Comparison of ENCODE assay signal across 8 mouse cellular contexts in the genomic region with DNA sequence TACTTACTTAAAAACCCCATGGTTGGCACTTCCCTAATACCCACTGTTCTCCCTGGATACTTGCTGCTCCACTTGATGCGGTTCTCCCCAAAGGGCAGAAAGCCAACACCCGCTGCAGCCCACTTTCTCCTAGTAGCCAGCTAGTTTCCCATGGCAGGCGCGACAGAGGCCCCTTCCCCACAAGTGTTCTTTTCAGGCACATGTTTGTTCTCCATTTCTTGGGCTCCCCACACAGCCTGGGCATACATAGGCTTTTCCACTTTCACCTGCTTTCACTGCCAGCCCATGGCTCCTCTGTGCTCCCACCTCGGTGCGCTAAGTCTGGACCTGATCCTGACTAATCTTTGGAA. TPM values are rescaled to one million over a fixed set of nuclear protein-coding genes. Genes with fewer than 3 reads are reported as not detected.
DNase-seq lines count a peak whose midpoint lies in the region; ATAC-seq and TF ChIP-seq lines count a peak whose summit lies in the region.

No protein-coding gene starts in this region.

- H3K4me2 ChIP-seq in hindbrain, postnatal 0 days (ENCODE audit: low read depth, low read length): peak overlapping the region; percentile 70
- H3K4me2 ChIP-seq in neural tube, embryonic 12.5 days (replicated peaks): peak overlapping the region; percentile 89

- peak overlapping the region; percentile 84 for H3K9ac ChIP-seq in hindbrain, postnatal 0 days (replicated peaks; ENCODE audit: low read length)
- peak overlapping the region; percentile 74; the same call in 1 of the 2 replicates for H3K9ac ChIP-seq in neural tube, embryonic 12.5 days

- no peaks in the 10 kb centered on the region for H3K36me3 ChIP-seq in forebrain, embryonic 10.5 days (replicated peaks)
- H3K36me3 ChIP-seq in hindbrain, postnatal 0 days (ENCODE audit: insufficient read depth, low read length): no peaks in the 10 kb centered on the region
- no peaks in the 10 kb centered on the region for H3K36me3 ChIP-seq in neural tube, embryonic 12.5 days

- intact Hi-C loops in left cerebral cortex, adult 2 months (cut with DNase I): loop anchor here (5.0 kb wide), 1 partner anchor 189 kb away; no protein-coding TSS in a partner anchor
- intact Hi-C loops in left cerebral cortex, postnatal 36 days (cut with DNase I): no loop called here

- no peaks in the 10 kb centered on the region for H3K9me3 ChIP-seq in forebrain, embryonic 10.5 days
- no peaks in the 10 kb centered on the region for H3K9me3 ChIP-seq in hindbrain, postnatal 0 days (ENCODE audit: low read length)
- no peaks in the 10 kb centered on the region for H3K9me3 ChIP-seq in neural tube, embryonic 12.5 days

- peak; percentile 24; the same call in 1 of the 2 replicates for ATAC-seq in hindbrain, postnatal 0 days
- ATAC-seq in neural tube, embryonic 12.5 days (ENCODE audit: low FRiP score, low read depth): peak; percentile 8; the same call in 1 of the 2 replicates

- peak overlapping the region; percentile 92 for H3K4me3 ChIP-seq in left cerebral cortex, adult 2 months
- H3K4me3 ChIP-seq in forebrain, embryonic 10.5 days: peak overlapping the region; percentile 79
- H3K4me3 ChIP-seq in hindbrain, postnatal 0 days (ENCODE audit: low read length): peak overlapping the region; percentile 89
- H3K4me3 ChIP-seq in neural tube, embryonic 12.5 days: peak overlapping the region; percentile 68

- WGBS in forebrain, embryonic 10.5 days: 19% methylated on average over 6 of the region's 6 CpGs
- WGBS in hindbrain, postnatal 0 days: 5% methylated on average over 6 of the region's 6 CpGs
- WGBS in neural tube, embryonic 12.5 days: 19% methylated on average over 6 of the region's 6 CpGs

- H3K4me1 ChIP-seq in forebrain, embryonic 10.5 days: peaks cover 27% of the 10 kb centered on the region
- 0 out of 2 replicates have a peak, but pooled peaks cover 5% of the 10 kb centered on the region for H3K4me1 ChIP-seq in hindbrain, postnatal 0 days (ENCODE audit: insufficient read depth, low read length)
- H3K4me1 ChIP-seq in neural tube, embryonic 12.5 days: peaks cover 3% of the 10 kb centered on the region

- H3K27me3 ChIP-seq in forebrain, embryonic 10.5 days (ENCODE audit: poor library complexity, severe bottlenecking): peaks cover 49% of the 10 kb centered on the region
- no peaks in the 10 kb centered on the region for H3K27me3 ChIP-seq in hindbrain, postnatal 0 days (ENCODE audit: insufficient read depth, low read length)
- no peaks in the 10 kb centered on the region for H3K27me3 ChIP-seq in neural tube, embryonic 12.5 days (replicated peaks)

- H3K27ac ChIP-seq in left cerebral cortex, adult 2 months: peak overlapping the region; percentile 97
- H3K27ac ChIP-seq in forebrain, embryonic 10.5 days: no peak overlapping the region
- H3K27ac ChIP-seq in hindbrain, postnatal 0 days: peak overlapping the region; percentile 89
- peak overlapping the region; percentile 64; the same call in 1 of the 2 replicates for H3K27ac ChIP-seq in neural tube, embryonic 12.5 days

- no peak for TF ChIP-seq CTCF in left cerebral cortex, adult 2 months (IDR thresholded peaks at IDR 0.05)
- TF ChIP-seq CTCF in hindbrain, postnatal 0 days (IDR thresholded peaks at IDR 0.05; ENCODE audit: low read depth): no peak

- DNase-seq in left cerebral cortex, adult 2 months (ENCODE audit: extremely low spot score in 1 of 2, low spot score in 2 of 2): peak; percentile 13 to 30
- no peak for DNase-seq in left cerebral cortex, postnatal 36 days (ENCODE audit: low spot score in 2 of 2)
- no peak for DNase-seq in forebrain, embryonic 10.5 days (ENCODE audit: extremely low spot score, low spot score)
- DNase-seq in hindbrain, postnatal 0 days (ENCODE audit: low spot score): peak; percentile 28
- no peak for DNase-seq in urinary bladder, postnatal 25 days (ENCODE audit: low spot score)
- DNase-seq in spleen, adult 18-20 months: no peak
- no peak for DNase-seq in ovary, adult 18-20 months (ENCODE audit: low spot score)

RNA-seq across cellular contexts. Expression of gene Rgs7, which starts 0.8 kb away (rescaled TPM):
- total RNA-seq in left cerebral cortex, adult 2 months (2021): 100 to 1,000 TPM; 114 to 120 TPM
- 100 to 1,000 TPM; 108 to 120 TPM for total RNA-seq in left cerebral cortex, postnatal 36 days (2021)
- polyA plus RNA-seq in forebrain, embryonic 10.5 days (2016; fragmentation: Nextera tagmentation; extraction: Ambion mirVana): 1.3 and 1.4 TPM in 2 replicates
- total RNA-seq in hindbrain, postnatal 0 days (2014; rRNA removed): 32.5 and 35.2 TPM in 2 replicates
- 40.8 and 41.6 TPM in 2 replicates for polyA plus RNA-seq in hindbrain, postnatal 0 days (2015; fragmentation: Nextera tagmentation; extraction: Ambion mirVana)
- 14.8 and 16.9 TPM in 2 replicates for polyA plus RNA-seq in neural tube, embryonic 12.5 days (2016; fragmentation: Nextera tagmentation; extraction: Ambion mirVana)

Comparison
In these comparisons a context has a peak if more than half of its experiments do, and no peak if none do; other contexts are left out.
1. DNase-seq: peak in left cerebral cortex, adult 2 months (2 of 2) and hindbrain, postnatal 0 days (single experiment); none in left cerebral cortex, postnatal 36 days (0 of 2), forebrain, embryonic 10.5 days (single experiment), urinary bladder, postnatal 25 days (single experiment), spleen, adult 18-20 months (0 of 2) and ovary, adult 18-20 months (single experiment).
2. Peak in every context shown above with its lines, with median percentiles within 50 percentile points of each other: H3K4me3 ChIP-seq.